Mouse (Mus musculus) embryonic fibroblast, embryonic 13.5 days (primary cell): ENCODE measurements at regions not wholly inside any gene's neighbourhood (a gene's known extent, or its start where the extent isn't known, plus 50 kb on each side); places are given as distances from the start of the nearest gene placed in this dataset.

Experiments
- H3K27ac ChIP-seq: 2 replicates; pipeline ENCODE4 v1.5.1; 2012; ENCODE audit warnings: low read length, control low read depth, inconsistent platforms; ENCODE audit not compliant: insufficient read depth
- H3K4me1 ChIP-seq: 2 replicates; pipeline ENCODE4 v1.6.1; 2011; ENCODE audit warnings: low read length; ENCODE audit not compliant: control insufficient read depth, insufficient read depth
- H3K4me3 ChIP-seq: 2 replicates; pipeline ENCODE4 v1.5.1; 2011; ENCODE audit warnings: mild to moderate bottlenecking, control low read depth, low read length; ENCODE audit not compliant: insufficient read depth
- CTCF ChIP-seq: IDR thresholded peaks from 2 replicates; pipeline ENCODE4 v1.5.1; 2011; ENCODE audit warnings: mild to moderate bottlenecking, control low read depth, low read length, moderate library complexity, borderline replicate concordance; ENCODE audit not compliant: insufficient read depth
- POLR2A ChIP-seq: IDR thresholded peaks from 2 replicates; pipeline ENCODE4 v1.6.1; 2011; ENCODE audit warnings: low read depth, mild to moderate bottlenecking, control low read depth, low read length, moderate library complexity

DNA sequence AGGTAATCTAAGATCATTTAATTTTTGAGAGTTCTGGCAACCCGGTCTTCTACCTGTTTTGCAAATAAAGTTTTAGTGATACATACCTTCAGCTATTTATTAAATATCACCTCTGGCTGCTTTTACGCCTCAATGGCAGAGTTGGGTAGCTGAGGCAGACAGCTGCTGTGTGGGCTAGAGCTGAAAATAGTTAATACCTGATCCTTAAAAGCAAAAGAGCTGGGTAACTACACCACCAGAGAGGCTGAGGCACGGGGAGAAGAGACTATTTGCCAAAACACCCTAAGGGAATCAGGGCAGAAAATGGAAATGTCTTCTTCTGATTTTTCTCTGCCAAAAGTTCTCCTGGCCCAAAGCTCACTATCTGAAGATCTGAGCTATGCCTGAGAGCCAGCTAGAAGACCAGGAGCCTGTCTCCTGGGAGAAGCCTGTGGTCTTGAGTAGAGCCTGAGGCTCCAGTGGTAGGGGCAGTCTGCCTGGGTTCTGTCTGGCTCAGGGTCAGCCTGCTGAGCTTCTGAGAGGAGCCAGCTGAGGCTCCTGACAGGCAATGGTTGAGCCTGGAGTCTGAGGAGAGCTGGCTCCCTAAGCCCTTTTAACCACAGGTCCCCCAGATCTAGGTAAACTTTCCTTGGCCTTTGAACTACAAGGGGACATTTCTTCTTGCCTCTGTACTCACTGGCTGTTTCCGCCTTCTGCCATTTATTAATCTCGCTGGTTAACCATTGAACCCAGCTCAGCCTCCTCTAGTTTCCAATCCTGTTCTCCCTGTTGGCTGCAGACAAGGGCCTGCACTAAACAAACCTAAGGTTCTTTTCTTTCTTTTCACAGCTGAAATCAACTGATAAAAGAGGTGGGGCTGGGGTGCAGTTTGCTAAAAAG, 208.7 kb downstream of the Opa1 start:
- Histone ChIP-seq H3K27ac (no peak overlapping the region), H3K4me1 (no peaks in the 10 kb centered on the region), H3K4me3 (no peak overlapping the region)
- TF ChIP-seq CTCF: no peak

DNA sequence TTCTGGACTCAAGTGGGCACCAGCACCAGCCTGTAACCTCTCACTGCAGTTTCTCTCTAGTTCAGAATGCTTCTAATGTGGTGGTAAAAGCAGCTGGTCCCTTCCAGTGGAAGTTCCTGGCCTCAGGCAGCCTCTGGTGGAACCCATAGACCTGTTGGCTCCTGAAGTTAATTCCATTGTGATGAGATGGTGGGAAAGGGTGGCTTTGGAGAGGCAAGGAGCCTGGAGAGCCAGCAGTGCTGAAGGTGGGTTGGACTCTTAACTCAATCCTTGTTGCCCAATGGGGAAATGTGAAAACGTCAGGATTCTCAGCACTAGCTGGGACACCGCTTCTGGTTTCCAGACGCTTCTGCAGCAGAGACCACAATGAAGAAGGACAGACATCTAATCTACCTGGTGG, 210.9 kb downstream of the Opa1 start:
- H3K4me3 ChIP-seq: no peak overlapping the region
- no peak for TF ChIP-seq CTCF
- TF ChIP-seq POLR2A: no peak
- H3K4me1 ChIP-seq: no peaks in the 10 kb centered on the region

DNA sequence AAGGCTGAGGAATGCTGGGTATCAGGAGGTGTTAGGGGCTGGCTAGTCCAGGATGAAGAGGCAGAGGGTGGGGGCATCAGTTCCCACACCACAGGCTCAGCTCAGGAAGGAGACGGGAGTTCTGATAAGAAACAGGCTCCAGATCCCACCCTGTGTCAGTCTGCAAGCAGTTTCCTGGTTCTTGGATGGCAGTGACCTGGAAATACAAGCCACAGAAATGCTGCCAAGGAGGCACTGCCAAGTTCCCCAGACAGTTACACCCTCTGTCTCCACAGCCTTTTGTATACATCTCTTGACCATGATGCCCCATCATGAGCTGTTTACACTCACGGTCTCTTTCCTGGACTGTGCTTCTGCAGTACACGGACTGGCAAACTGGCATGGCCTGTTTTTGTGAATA, 220.1 kb downstream of the Opa1 start:
- no peak overlapping the region for H3K27ac ChIP-seq
- H3K4me3 ChIP-seq: no peak overlapping the region
- no peaks in the 10 kb centered on the region for H3K4me1 ChIP-seq
- TF ChIP-seq CTCF (no peak), POLR2A (no peak)

More for the DNA sequence above, 210.9 kb downstream of the Opa1 start:
- no peak overlapping the region for H3K27ac ChIP-seq

DNA sequence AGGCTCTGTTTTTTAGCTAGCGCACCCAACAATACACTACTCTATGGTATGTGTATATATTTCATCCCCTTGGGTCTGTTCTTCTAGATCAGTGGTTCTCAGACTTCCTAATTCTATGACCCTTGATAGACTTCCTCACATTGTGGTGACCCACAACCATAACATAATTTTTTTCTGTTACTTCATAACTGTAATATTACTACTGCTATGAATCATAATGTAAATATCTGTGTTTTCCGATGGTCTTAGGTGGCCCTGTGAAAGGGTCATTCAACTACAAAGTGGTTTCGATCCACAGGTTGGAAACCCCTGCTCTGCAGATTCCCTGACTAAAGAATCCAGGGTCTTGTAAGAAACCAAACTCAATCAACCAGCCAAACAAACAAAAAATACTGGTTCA, 220.8 kb downstream of the Opa1 start:
- Histone ChIP-seq H3K27ac (no peak overlapping the region), H3K4me3 (no peak overlapping the region), H3K4me1 (no peaks in the 10 kb centered on the region)
- TF ChIP-seq CTCF: no peak
- no peak for TF ChIP-seq POLR2A

DNA sequence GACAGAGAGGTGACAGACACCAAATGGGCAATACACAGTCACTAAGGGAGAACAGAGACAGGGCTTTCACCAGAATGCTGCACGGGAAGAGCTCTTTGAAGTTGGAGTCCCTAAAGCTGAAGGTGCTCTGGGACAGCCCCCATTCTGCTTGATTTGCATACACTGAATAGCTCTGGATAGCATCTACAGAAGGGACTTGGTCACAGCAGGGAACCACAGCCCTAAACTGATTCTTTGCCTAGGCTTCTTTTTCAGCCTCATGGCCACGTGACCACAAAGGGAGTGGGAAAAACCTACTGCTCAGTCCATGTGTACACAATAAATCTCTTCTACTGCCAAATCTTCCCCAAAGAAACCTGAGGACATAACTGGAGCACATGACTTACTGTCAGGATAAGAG, 221.3 kb downstream of the Opa1 start:
- TF ChIP-seq POLR2A (no peak), CTCF (no peak)
- no peak overlapping the region for H3K27ac ChIP-seq
- no peak overlapping the region for H3K4me3 ChIP-seq
- no peaks in the 10 kb centered on the region for H3K4me1 ChIP-seq

DNA sequence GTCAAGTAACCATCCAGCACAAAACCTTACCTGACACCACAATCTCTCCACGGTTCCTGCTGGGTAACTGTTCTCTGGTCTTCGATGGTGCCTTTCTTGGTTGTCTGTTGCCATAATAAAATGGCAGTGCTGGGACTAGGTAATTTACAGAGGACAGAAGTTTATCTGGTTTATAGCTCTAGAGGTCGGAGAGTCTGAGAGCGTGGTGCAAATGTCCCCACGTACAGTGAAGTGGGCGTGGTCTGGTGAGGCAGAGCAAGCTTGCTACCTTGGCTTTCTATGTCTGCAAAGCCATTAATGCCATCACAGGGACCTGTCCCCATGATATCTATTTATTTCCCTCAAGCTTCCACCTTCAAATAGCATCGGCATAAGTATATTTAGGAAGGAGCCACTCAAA, 223.0 kb downstream of the Opa1 start:
- no peaks in the 10 kb centered on the region for H3K4me1 ChIP-seq

DNA sequence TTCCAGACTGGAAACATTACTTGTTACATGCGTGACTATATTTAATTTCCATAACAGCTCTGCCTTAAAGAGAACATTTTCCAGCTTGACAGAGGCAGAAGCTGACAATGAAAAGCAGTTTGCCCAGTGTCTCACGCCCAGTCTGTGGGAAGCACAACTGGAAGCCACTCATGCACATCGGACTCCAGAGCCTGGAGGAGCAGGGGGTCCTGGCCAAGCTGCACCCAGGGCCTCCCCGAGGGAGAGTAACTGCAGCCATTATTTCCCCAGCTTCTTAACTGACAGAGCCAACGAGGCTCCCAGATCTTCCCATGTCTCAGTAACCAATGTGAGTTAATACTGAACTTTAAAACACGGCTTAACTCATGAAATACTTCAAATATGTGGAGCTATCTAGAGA, 223.5 kb downstream of the Opa1 start:
- TF ChIP-seq POLR2A: no peak
- TF ChIP-seq CTCF: no peak
- no peak overlapping the region for H3K27ac ChIP-seq
- H3K4me3 ChIP-seq: no peak overlapping the region
- H3K4me1 ChIP-seq: no peaks in the 10 kb centered on the region

More for the DNA sequence above, 223.0 kb downstream of the Opa1 start:
- Histone ChIP-seq H3K4me3 (no peak overlapping the region), H3K27ac (no peak overlapping the region)
- TF ChIP-seq POLR2A (no peak), CTCF (no peak)

DNA sequence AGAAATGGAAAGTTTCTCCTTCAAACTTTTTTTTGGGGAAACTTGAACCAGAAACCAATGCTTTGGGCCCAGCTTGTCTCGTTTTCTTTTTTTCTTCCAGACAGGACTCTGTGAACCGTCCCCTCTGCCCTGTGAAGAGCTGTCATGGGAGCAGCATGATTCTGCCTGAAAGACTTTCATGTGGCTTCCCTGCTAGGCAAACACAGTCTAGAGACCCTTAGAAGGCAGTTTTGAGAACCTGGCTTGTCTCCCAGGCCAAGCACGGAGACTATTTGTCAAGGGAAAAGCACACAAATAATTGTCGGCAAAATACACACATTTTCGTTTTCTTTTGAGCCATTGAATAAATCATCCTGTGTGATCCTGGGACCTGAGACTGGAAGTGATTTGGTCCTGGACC, 228.7 kb downstream of the Opa1 start:
- Histone ChIP-seq H3K4me1 (0 out of 2 replicates have a peak, but pooled peaks cover 2% of the 10 kb centered on the region), H3K4me3 (no peak overlapping the region), H3K27ac (no peak overlapping the region)
- TF ChIP-seq CTCF (no peak), POLR2A (no peak)

DNA sequence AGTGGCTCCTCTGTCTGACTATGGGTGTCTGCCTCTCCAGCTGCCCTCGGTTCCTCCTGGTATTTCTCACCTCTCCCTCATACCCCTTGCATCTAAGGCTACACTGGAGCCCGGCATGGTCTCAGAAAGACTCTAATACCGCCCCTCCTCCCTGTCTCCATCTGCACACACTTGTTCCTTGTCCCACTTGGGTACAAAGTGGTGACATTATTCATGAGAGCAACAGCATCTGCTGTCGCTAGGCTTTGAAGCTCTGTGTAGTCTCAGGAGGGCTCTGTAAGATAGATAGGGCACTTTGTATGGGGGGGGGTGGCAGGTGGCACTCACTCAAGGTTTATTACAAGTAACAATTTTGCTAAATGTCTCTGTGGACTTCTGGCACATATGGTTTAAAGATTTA, 229.7 kb downstream of the Opa1 start:
- no peak overlapping the region for H3K4me3 ChIP-seq
- peaks cover 9% of the 10 kb centered on the region; the same call in 1 of the 2 replicates for H3K4me1 ChIP-seq
- H3K27ac ChIP-seq: no peak overlapping the region
- TF ChIP-seq CTCF (no peak), POLR2A (no peak)

DNA sequence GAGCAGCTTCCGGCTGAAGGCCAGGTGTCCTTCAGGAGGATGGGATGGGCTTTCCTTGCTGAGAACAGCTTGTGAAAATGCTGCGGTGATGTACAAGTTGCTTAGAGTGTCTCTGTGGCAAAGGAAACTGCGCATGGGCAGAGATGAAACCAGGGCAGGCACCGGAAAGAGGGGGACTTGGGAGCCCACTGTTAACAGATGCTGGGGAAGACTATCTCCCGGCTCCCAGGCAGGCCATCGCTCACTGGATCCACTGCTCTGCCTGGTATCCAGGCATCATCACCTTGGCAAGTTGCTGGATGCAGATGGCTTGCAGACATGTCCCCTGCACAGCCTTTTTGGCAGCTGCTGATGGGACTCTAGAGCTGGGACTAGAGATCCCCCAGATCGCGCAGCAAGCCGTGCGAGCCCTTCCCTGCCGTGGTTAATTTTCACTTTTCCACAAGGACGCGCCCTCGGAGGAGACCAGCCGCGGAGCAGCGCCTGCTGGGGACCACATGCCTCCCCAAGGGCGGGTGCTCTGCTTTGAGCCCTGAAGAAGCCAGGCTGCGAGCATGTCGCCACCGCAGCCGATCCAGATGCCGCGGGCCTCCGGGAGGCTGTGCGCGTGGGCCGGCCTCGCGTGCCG, 234.4 kb downstream of the Opa1 start:
- H3K4me3 ChIP-seq: peak overlapping the region; percentile 6
- peak overlapping the region; percentile 14 for H3K27ac ChIP-seq
- H3K4me1 ChIP-seq: peaks cover 11% of the 10 kb centered on the region; the same call in 1 of the 2 replicates
- TF ChIP-seq POLR2A (no peak), CTCF (no peak)
